Mouse (Mus musculus) E14TG2a.4 (cell line): ENCODE measurements around the gene Bmper.

Experiments used
- CTCF ChIP-seq: conservative IDR thresholded peaks from 2 replicates; pipeline ENCODE4 v1.5.1; 2014; ENCODE audit warnings: low read length
- POU5F1 ChIP-seq: IDR thresholded peaks from 2 replicates; pipeline ENCODE4 v1.6.1; 2014; ENCODE audit warnings: low read length, borderline replicate concordance

DNA sequence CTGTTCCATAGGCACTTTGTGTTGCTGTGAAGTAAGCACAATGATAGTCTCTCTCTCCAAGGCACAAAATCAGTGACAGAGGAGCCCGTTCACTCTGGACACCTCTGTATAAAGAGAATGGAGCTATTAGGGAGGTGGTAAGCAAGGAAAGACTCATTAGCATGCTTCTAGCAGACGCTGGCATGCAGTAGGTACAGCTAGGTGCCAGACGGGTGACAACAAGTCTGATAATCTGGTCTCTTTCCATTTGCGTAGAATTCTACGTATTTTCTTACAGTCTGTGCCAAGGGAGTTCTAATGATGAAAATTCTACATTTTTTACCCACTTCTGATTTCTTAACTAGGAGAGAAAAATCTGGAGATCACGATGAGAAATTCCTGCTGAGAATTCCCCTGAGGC, 72.7 kb downstream of the Bmper start:
- TF ChIP-seq CTCF (no peak), POU5F1 (no peak)
